Mouse (Mus musculus) layer of hippocampus, adult 6 months (tissue): ENCODE measurements around the gene Slc2a3. TPM values are rescaled to one million over a fixed set of nuclear protein-coding genes. Genes with fewer than 3 reads are reported as not detected.

Experiments
- long read RNA-seq, 2 experiments: library from polyadenylated mRNA; unstranded; transcript quantifications; one replicate each; pipeline ENCODE4 v2.0.0; 2019 to 2020
- microRNA-seq: library from miRNA; unstranded; fragments of <30 nt; microRNA quantifications from one replicate; pipeline ENCODE4 v1.2.0, GENCODE M21; 2020
- polyA plus RNA-seq: library from polyadenylated mRNA; unstranded; fragments of <200 nt; fragmentation: Nextera tagmentation; gene quantifications from 2 replicates; pipeline ENCODE4 v1.2.3, GENCODE M21; 2021

Slc2a3 gene
- polyA plus RNA-seq = 25.3 and 27.0 TPM in 2 replicates
- long read RNA-seq, experiment 1, transcript Slc2a3-201 (10 exons, 3,959 nt) = major isoform, 35 of 77 reads
- long read RNA-seq, experiment 1, partial matches to known transcripts = 10 of 77 reads
- long read RNA-seq, experiment 1, other reads (novel, unspliced or antisense) = 32 of 77 reads
- long read RNA-seq, experiment 2, full-length matches to known transcripts = 364 of 461 reads
- long read RNA-seq, experiment 2, partial matches to known transcripts = 9 of 461 reads
- long read RNA-seq, experiment 2, other reads (novel, unspliced or antisense) = 88 of 461 reads

DNA sequence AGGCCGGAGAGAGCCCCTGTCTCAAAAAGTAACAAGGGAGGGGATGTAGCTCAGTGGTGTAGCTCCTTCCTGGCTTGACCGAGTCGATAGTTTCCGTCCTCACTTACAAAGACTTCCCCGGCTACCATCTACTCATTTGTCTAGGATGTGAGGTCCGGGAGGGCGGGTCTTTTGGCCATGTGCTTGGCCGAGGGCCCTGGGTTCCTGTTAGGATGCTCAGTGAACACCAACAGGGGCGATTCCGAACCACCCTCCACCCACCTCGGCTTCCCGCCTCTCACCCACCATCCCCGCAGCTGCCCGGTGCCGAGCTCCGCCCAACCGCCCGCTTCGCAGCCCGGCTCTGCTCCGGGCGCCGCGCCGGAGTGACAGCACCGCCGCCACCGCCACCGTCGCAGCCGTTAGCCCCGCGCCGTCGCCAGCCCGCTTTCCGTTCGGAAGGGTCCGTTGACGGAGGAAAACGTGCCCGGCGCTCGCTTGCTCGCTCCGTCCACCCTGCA, at the start of gene Slc2a3:
TSS of gene Slc2a3 (minus strand) at position 340 of the 500 bp plus-strand sequence.

DNA sequence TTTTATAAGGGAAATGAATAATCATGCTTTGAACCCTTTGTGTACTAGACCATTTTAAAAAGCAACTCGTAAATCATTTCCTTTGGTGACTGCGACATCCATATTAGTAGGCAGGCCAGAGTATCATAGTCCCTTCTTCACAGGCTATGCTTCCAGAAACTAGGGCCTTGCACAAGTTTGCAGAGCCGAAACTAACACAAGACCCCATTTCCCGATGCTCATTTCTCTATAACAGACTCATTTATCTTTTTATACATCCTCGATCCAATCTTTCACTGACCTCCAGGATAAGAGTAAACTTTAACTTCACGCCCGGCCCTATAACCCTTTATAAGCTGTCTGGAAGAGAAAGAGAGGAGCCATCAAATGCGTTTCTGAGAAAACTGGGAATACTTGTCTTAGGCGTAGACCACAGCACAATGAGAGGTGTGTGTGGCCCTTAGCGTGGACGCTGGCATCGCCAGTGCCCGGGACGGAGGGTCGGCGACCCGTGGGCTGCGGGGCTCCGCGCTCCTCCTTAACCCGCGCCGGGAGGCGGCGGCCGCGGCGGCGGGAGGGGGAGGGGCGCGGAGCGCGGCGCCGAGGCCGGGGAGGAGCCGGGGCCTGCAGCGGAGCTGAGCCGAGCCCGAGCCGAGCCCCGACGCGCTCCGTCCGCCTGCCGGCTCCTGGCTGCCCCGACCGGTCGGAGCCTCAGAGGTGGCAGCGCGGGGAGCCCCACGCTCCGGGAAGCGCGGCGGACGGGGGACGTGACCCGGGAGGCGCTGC, 18.0 kb upstream of the Slc2a3 start, which contains the start of gene Foxj2:
TSS of gene Foxj2 (plus strand) at position 609 of the 765 bp plus-strand sequence.

DNA sequence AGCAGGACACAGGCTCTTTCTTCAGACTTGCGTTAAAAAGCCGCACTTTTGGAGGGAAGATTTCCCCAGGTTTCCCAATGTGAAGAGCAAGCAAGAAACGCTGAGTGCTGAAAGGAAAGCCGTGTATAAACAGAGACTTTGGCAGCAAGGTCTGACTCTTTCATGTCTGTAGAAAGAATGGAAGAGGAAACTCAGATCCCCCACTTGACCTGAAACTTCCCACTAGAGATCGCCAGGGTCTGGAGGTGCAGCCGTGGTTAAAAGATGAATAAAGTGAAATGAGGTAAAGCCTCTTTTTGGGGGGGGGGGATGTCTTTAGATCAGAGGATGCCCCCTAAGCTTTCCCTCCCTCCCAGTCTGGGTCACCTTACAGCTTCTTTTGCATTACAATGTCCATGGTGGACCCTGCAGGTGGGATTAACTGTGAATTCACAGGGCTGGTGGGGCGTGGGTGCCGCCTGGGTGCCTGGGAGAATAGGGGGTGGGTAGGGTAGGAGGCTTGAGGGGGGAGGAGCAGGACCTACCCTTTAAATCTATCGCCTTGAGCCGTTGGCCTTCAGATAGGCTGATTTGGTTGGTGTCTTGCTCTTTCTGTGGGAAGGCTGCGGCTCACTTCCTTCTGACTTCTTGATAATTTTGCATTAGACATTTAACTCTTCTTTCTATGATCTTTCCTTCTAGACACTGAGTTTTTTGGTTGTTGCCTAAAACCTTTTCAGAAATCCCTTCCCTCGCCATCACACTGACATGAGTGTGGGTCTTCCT, 94.2 kb downstream of the Slc2a3 start, which contains the start of gene Nanog:
TSS of gene Nanog (plus strand) at position 454 of the 765 bp plus-strand sequence.

Small RNA genes lying within 50 kb of the gene (microRNA-seq; reads per million reads assigned to microRNA genes)
- 1.5 reads per million for gene Mir7231

Other genes starting within 250 kb of the Slc2a3 start
- gene Aicda, start 247.8 kb downstream of the Slc2a3 start, polyA plus RNA-seq = not detected in 2 replicates
- 2.3 and 2.7 TPM in 2 replicates for gene Apobec1, start 199.2 kb downstream of the Slc2a3 start, polyA plus RNA-seq
- not detected in 2 replicates for gene Gdf3, start 191.6 kb downstream of the Slc2a3 start, polyA plus RNA-seq
- not detected in 2 replicates for gene Dppa3, start 175.2 kb downstream of the Slc2a3 start, polyA plus RNA-seq
- 0.09 TPM in 1 of 2 replicates, not detected in the other for gene Nanog, start 94.2 kb downstream of the Slc2a3 start, polyA plus RNA-seq
- 3.2 and 3.8 TPM in 2 replicates for gene Foxj2, start 18.3 kb upstream of the Slc2a3 start, polyA plus RNA-seq
- gene C3ar1, start 54.5 kb upstream of the Slc2a3 start, polyA plus RNA-seq = 1.3 and 1.6 TPM in 2 replicates
- gene Necap1, start 72.8 kb upstream of the Slc2a3 start, polyA plus RNA-seq = 144 and 155 TPM in 2 replicates
- 0.46 TPM in 1 of 2 replicates, not detected in the other for gene Clec4a1, start 120.2 kb upstream of the Slc2a3 start, polyA plus RNA-seq
- 2.0 and 2.1 TPM in 2 replicates for gene Clec4a3, start 150.9 kb upstream of the Slc2a3 start, polyA plus RNA-seq
- gene Clec4a4, start 188.7 kb upstream of the Slc2a3 start, polyA plus RNA-seq = not detected in 2 replicates
- gene Clec4b1, start 248.3 kb upstream of the Slc2a3 start, polyA plus RNA-seq = not detected in 2 replicates